Mouse (Mus musculus) brain, embryonic 14.5 days (tissue): Measurements from ENCODE around the gene Atg7.

Experiments
- CTCF ChIP-seq: fragments of 200-500 bp; IDR thresholded peaks from 2 replicates; pipeline ENCODE4 v1.5.1; 2012; ENCODE audit warnings: inconsistent platforms, mild to moderate bottlenecking, moderate library complexity, borderline replicate concordance; ENCODE audit not compliant: insufficient read depth, insufficient read length; ENCODE audit errors: extremely low read depth
- POLR2A ChIP-seq: fragments of 200-500 bp; IDR thresholded peaks from 2 replicates; pipeline ENCODE4 v1.6.1; 2012; ENCODE audit warnings: mild to moderate bottlenecking, inconsistent platforms, borderline replicate concordance; ENCODE audit not compliant: poor library complexity, insufficient read depth, insufficient read length, severe bottlenecking; ENCODE audit errors: extremely low read depth

DNA sequence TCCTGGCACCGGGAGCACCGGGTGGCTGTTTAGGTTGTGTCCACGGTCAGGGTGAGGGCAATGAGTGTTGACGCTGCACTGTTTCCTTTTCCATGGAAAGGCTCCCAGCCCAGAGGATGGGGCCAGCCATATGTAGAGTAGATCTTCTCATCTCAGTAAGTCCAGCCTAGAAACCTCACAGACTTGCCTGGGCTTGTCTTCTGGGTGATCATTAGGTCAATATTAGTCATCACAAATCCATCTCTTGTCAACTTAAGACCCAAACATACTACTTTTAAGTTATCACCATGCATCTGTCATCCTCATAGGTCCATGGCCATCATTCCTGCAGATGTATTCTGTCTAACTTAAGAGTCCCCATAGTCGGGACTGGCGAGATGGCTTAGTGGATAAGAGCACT, 24.6 kb downstream of the Atg7 start:
- TF ChIP-seq CTCF (no peak), POLR2A (no peak)
